Mouse (Mus musculus) megakaryocyte, embryonic 14.5 days (primary cell): ENCODE data around the gene Slit2. TPM values are rescaled to one million over a fixed set of nuclear protein-coding genes. Genes with fewer than 3 reads are reported as not detected.

Experiments used
- H3K27me3 ChIP-seq: replicated peaks from 2 replicates; pipeline ENCODE3; 2012; ENCODE audit warnings: inconsistent platforms
- H3K36me3 ChIP-seq: replicated peaks from 2 replicates; pipeline ENCODE3; 2012; ENCODE audit warnings: low read length, inconsistent platforms, mixed read lengths
- H3K4me1 ChIP-seq: 2 replicates; pipeline ENCODE4 v1.6.1; 2012; ENCODE audit warnings: inconsistent platforms
- H3K4me3 ChIP-seq: replicated peaks from 2 replicates; pipeline ENCODE3; 2012; ENCODE audit warnings: moderate library complexity, mild to moderate bottlenecking, inconsistent platforms
- H3K9me3 ChIP-seq: 2 replicates; pipeline ENCODE4 v1.6.1; 2012; ENCODE audit warnings: inconsistent platforms
- FLI1 ChIP-seq: IDR thresholded peaks from 2 replicates; pipeline ENCODE4 v1.6.1; 2012; ENCODE audit warnings: low read length, inconsistent platforms, mixed read lengths
- GATA1 ChIP-seq: IDR thresholded peaks from 3 replicates; pipeline ENCODE4 v1.6.1; 2012; ENCODE audit warnings: mixed read lengths, low read length, inconsistent platforms, borderline replicate concordance
- polyA plus RNA-seq: library from polyadenylated mRNA; stranded (reverse); fragments of >175 nt; gene quantifications from 2 replicates; pipeline ENCODE4 v1.2.3, GENCODE M21; 2012; ENCODE audit warnings: low replicate concordance; ENCODE audit not compliant: insufficient read depth

The Slit2 gene
- polyA plus RNA-seq, 1 experiment: 0.02 TPM

DNA sequence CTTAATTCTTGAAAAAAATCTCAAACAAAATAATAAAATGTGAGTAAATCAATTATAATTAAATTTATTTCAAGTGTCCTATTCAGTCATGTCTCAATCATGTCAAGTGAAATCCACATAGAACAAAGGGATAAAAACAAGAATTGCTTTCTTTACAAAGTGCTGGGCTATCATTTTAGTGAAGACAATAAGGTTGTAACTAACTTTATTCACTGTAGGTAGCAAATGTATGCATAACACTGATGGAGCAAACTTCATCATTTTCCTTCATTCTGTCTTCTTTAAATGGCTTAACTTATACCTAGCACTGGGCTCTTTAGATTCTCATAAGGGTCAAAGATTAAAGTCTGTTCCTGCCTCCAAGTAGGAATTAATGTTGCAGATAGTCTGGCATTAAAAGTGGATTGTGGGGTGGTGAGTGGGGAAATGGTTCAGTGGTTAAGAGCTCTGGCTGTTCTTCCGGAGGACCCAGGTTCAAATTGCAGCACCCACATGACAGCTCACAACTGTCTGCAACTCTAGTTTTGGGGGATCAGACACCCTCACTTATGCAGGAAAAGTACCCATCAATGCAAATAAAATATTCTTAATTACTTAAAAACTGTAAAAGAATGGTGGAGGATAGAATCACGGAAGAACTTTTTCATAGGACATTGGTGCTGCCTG lies 363.2 kb downstream of the Slit2 start:
- TF ChIP-seq FLI1 (no peak), GATA1 (no peak)
- no peaks in the 10 kb centered on the region for H3K27me3 ChIP-seq
- peaks cover 5% of the 10 kb centered on the region; the same call in 1 of the 2 replicates for H3K4me1 ChIP-seq
- H3K9me3 ChIP-seq: no peaks in the 10 kb centered on the region
- no peaks in the 10 kb centered on the region for H3K36me3 ChIP-seq
- no peak overlapping the region for H3K4me3 ChIP-seq

DNA sequence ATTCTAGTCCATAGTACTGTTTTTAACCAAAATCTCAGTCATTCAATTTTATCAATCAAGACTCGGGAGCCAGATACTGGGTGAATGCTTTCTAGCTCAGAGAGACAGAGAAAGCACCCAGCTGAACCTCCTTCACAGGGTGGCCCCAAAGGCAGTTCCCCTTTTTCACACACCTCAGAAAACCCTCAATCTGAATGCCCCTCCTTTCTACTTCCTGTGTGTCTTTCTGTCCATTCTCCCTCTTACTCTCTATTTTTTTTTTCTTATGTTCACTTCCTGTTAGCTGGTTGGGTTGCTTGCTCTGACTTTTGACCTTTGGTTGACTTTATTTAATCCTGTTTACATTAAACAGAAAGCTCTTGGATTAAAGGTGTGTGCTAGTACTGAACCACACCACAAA lies 366.4 kb downstream of the Slit2 start:
- Histone ChIP-seq H3K27me3 (no peaks in the 10 kb centered on the region), H3K9me3 (no peaks in the 10 kb centered on the region), H3K4me1 (peaks cover 5% of the 10 kb centered on the region; the same call in 1 of the 2 replicates), H3K4me3 (no peak overlapping the region), H3K36me3 (no peaks in the 10 kb centered on the region)
- no peak for TF ChIP-seq GATA1
- no peak for TF ChIP-seq FLI1
